Mouse (Mus musculus): ENCODE data around the gene Krt31.

Krt31 gene

DNA sequence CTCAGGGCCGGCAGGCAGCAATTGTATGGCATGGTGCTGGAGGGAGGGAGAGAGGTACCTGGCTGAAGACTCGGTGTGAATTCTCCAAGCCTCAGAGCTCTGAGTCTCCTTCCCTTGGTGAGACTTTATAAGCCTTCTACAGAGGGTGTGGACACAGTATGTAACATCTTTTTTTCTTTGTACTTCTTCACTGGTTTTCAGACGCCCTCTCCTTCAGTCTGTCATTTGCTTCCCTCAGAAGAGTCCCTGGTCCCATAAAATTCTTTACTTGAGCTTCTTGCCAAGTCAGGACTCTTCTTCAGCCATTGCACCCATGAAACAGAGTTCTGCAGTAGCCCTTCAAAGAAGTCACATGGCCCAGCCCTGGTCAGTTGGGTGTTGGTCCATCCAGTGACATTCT is at the start of gene Krt31:
Krt31 (minus strand) TSS at position 101 of the 400 bp plus-strand sequence.
- no peak for DNase-seq (ENCODE audit: inconsistent age in 2 of 2, low spot score in 1 of 2)

DNA sequence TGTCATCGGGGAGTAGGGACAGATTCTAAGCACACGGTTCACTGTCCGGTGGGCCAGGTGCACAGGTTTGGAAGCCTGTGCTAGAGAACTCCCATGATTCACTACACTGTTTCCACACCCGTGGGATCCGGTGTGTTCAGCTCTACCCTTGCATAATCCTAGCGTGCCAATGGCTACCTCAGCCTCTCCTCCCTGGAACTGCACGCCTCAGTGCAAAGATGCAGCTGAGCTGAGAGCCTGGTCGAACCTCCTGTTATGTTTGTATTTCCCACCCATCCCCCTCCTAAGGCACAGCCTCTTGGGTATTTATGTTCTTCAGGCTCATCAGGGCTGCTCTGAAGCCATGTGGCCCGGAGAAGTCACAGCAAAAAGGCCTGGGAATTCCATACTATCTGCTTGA is 47.5 kb upstream of the Krt31 start:
- DNase-seq (ENCODE audit: inconsistent age in 2 of 2, low spot score in 1 of 2) = no peak

DNA sequence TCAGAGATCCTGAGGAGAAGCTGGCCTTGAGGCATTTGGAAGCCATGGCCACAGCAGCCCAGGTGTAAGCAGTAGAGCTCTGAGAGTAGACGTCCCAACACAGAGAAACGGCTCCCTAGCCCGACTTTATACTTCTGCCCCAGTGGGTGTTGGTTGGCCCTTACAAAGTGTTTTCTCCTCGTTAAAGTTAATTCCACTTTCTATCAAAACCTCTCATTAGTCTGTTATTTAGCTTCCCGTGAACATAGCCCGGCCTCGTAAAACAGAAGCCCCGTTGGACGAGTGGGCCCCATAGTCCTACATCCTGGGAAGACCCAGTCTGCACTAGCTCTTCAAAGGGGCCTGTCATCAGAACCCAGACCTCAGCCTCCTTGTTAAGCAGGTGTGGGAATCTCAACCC is 45.8 kb upstream of the Krt31 start, which contains the start of gene Krt35:
Krt35 (minus strand) TSS at position 101 of the 400 bp plus-strand sequence.
- no peak for DNase-seq (ENCODE audit: inconsistent age in 2 of 2, low spot score in 1 of 2)

DNA sequence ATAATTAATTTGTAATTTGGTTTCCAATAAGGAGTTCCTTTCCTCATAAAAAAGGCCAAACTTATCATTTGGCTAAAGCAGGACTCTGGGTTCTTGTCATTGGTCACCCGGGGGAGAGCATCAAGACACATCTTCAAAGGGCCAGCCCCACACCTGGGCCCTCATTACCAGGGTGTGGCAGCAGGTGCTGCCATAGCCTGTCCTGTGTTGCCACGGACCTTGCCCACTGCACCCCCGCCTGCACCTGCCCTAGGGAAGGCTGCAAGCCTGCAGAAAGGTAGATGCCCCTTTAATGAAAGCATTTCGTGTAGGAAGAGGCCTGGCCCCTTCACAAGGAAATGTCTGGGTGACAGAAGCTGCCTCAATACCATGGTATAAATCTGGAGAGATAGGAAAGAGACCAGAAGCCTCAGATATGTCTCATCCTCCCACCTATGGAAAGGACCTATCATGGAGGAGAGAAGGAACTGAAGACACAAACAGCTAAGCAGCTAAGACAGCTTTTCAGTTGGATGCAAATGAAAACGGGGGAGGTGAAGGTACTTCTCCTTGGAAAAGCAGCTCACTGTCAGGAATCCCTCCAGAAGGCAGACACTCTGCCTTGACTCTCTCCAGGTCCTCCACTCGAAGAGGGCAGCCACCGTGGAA is 38.2 kb upstream of the Krt31 start:
- DNase-seq (ENCODE audit: inconsistent age in 2 of 2, low spot score in 1 of 2) = no peak

DNA sequence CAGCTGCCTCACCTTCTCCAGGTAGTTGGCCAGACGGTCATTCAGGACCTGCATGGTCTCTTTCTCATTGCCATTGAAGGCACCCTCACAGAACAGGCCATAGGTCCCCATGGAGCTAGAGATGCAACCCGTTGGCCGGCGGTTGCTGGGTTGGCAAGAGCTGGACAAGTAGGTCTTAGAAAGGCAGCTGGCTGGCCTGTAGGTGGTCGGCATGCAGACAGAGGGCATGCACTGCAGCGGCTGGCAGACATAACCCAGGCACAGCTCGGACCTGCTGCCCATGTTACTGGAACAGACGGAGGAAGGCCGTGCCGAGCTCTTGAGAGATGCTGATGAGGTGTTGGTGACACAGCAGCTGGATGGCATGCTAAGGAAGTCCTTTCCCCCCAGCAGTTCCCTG is 37.5 kb upstream of the Krt31 start, which contains the start of gene Krt32:
Krt32 (minus strand) TSS at position 366 of the 400 bp plus-strand sequence.
- DNase-seq (ENCODE audit: inconsistent age in 2 of 2, low spot score in 1 of 2) = no peak

DNA sequence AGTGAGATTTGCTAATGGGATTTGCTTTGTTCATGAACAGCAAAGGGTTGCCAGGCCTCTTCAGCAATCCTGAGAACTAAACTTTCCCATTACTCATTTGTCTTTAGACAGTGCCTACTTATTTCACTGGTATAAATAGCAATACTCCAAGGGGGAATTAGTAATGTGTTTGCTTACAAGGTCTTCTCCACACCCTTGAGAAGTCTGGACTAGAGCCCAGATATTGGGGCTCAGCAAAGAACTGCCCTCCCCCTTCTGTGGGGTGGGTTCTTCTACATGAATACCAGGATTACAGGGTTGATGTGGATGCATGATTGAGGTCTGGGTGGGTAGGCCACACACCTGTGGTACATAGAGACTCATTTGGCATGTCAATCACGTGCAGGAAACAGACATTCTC is 23.5 kb upstream of the Krt31 start:
- no peak for DNase-seq (ENCODE audit: inconsistent age in 2 of 2, low spot score in 1 of 2)

DNA sequence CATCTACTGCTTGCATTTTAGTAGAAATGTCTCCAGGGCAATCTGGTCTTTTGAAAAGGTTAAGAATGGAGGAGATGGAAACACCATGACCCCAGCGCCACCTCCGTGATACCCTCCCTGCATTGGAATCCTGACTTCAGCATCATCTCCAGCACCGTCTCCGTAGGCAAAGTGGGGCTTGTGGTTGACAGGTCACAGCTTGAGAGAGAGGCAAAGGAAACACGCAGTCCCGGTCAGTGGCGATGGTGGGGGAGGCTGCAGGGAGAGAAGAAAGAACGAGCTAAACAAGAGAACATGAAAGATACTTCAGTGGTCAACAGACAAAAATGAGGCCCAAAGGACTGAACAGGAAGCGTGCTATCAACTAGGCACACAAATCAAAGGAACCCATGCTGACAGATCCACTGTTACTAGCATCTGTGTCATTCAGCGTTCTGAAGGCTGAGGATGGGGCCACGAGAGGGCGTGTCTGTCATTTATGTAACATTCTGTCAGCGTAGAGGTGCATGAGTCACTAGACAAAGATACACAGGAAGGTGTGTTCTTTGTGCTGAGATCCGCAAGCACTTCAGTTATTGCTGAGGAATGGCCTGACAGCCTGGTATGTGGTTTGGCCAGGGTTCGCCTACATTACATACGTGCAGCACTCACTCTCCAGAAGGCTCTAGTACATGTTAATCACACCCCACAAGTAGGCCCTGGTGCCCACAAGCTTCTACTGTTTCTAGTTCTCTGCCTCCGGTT is 17.1 kb upstream of the Krt31 start:
- DNase-seq (ENCODE audit: inconsistent age in 2 of 2, low spot score in 1 of 2) = peak in 1 of 2 experiments; percentile 24

DNA sequence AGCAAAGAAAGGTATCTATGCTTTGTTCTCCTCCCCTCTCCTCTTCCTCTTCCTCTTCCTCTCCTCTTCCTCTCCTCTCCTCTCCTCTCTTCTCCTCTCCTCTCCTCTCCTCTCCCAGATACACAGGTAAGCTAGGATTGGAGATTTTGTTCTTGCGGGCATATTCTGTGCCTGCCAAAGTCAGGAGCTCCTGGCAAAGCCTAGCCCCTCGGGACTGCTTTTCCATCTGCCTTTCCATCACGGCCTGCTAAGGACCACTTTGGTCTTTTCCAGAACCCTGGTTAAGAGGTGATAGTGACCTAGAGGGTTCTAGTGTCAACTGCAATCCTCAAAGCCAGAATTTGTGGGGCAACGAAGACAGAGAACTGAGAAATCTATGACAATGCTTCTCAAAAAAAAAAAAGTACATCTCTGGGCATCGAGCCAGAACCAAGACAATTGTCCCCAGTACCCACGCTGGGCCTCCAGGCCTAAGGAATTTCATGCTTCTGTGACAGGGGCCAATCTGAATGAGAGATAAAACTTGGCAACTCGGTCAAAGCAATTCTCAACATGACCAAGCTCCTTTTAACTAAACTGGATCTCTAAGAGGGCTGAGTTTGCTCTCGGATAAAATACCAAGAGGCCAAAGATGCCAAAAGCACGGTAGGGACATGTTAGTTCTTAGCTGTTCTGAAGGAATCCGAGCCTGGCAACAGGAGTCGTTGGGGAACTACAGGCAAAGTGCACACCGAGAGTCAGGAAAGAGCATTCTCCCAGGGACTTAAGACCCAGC is 16.1 kb upstream of the Krt31 start:
- DNase-seq (ENCODE audit: inconsistent age in 2 of 2, low spot score in 1 of 2) = no peak

DNA sequence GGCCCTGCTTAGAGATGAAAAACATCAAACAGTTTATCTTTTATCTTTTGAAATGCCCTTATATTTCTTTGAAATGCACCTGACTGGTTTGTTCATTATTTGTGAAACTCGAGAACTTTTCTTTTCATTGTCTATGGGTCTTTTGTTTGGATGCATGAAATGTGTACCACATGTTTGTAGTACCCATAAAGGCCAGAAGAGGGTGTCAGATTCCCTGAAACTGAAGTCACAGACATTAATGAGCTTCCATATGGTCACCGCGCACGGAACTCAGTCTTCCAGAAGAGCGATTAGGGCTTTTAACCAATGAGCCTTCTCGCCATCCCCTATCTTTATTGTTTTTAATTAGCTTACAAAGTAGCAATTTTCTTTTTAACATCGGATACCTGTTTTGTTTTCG is 8.5 kb upstream of the Krt31 start:
- DNase-seq (ENCODE audit: inconsistent age in 2 of 2, low spot score in 1 of 2) = no peak

DNA sequence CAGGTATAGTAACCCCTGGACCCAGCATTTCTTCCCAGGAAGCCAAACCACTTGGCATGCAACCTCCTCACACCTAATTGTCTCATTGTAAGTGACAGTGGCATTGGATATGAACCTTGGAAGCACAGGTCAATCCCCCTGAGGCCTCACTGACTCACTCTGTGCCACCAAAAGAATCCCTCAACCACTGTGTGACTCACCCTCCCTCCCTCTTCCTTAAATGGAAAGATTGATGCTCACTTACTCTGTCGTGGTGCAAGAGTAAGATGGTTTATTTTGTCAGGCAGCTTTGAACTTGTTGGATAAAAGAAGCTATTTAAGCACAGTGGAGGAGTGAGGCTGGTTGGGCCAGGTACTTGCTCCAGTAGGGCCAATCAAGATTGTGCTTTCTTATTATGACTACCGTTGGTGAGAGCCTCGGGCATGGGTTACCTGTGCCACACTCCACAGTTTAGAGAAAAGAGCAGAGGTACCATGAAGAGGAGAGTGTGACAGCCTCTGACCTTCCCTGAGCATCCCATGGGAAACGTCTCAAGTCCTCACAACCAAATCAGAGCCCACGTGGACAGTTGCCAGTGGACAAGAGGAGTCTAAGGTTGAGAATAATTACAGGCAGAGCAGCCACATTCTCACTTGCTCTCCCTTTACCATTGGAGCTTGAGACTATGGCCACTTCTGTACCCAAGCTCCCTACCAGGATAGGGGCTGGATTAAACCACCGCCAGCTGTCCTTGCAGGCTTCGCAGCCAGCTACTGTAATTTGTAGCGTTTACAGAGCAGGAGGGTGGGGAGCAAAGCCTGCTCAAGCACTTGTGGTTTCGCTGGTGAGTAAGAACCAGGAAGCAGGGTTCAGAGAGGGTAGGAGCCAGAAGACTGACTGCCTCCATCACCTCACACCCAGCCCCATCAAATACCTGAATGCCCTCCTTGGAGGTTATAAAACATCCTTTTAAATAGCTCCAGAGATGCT is 5.6 kb upstream of the Krt31 start:
- peak; percentile 24 to 67 for DNase-seq (ENCODE audit: inconsistent age in 2 of 2, low spot score in 1 of 2)

DNA sequence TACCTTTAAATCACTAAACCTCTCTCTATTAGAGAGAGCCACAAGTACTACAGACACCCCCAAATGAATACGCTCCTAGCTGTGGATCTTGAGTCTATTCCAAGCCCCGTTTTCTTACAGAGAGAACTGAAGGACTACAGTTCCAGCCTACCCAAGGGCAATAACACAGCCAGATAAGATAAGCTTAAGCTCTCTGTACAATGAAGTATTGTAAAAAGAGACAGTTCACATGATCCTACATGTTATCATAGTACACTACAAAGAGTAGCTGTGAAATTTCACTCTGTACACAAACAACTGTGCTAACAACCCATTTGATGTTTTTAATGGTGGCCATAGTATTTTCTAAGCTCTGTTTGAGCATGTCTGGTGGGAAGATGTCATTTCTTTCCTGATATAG is 3.2 kb downstream of the Krt31 start:
- no peak for DNase-seq (ENCODE audit: inconsistent age in 2 of 2, low spot score in 1 of 2)

DNA sequence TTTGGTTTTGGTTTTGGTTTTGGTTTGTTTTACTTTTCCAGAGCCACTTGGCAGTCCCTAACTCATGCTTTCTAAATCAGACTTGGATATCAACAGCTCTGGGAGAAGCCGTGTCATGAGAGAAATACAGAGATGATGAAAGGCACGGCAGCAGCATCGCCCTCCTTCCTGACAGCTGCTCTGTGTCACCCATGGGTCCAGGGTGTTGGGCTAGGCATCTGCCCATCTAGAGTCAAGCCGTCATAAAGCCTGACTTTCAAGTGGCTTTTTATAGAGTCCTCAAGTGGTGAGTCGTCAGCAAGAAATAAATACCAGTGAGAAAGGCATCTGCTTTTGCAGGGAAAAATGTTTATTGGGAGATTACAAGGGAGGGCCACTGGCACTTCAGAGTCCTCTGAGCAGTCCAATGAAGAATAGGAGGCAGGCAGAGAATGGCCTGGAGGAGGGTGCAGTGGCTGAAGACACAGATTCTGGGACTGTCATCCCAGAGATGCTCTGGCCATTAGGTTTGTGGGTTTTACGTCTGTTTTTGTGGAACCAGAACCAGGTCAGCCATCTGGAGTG is 4.0 kb downstream of the Krt31 start:
- DNase-seq (ENCODE audit: inconsistent age in 2 of 2, low spot score in 1 of 2) = no peak

DNA sequence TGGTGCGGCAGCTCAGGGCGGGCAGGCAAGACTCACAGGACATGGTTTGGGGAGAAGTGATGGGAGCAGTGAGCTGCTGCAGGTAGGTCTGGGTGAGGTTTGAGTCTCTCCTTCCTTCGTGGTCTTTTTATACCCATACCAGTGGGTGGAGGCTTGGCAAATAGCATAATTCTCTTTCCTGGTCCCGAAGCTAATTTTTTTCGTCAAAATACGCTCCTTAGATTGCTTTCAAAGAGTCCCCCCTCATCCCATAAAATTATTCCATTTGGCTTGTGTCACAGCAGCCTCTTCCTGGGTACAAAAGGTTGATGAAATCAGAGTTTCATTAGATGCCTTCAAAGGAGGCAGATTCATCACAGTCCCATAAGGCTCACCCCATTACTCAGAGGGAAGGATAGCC is 8.9 kb downstream of the Krt31 start, which contains the start of gene Krt34:
Krt34 (minus strand) TSS at position 101 of the 400 bp plus-strand sequence.
- no peak for DNase-seq (ENCODE audit: inconsistent age in 2 of 2, low spot score in 1 of 2)

DNA sequence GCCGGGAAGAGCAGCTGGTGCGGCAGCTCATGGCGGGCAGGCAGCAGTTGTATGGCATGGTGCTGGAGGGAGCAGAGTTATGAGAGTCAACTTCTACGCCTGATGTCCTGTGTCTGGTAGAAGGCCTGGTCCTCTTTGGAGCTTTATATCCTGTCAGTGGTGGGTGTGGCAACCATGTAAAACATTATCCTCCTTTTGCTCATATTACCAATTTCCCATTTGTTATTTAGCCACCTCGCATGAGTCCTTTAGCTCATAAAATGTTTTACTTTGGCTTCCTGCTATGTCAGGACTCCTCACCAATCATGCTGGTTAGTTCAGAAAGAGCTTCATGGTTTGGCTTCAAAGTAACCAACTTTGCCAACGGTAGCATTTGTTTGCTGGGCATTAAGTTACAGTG is 20.6 kb downstream of the Krt31 start, which contains the start of gene Krt33b:
Krt33b (minus strand) TSS at position 101 of the 400 bp plus-strand sequence.
- DNase-seq (ENCODE audit: inconsistent age in 2 of 2, low spot score in 1 of 2) = no peak

DNA sequence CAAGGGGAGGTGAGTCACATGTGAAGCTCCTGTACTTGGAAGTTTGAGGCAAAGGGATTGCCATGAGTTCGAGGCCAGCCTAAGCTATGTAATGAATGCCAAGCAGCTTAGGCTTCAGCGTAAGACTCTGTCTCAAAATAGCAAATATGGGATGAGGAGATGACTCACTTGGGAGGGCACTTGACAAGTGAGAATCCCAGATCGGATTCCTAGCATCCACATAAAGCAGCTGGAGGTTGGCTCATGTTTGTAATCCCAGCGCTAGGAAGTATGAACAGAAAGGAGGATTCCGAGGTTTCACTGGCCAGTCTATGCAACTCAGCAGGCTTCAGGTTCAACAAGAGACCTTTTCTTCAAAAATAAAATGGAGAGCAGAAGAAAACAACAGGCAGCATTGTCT is 28.9 kb downstream of the Krt31 start:
- no peak for DNase-seq (ENCODE audit: inconsistent age in 2 of 2, low spot score in 1 of 2)

DNA sequence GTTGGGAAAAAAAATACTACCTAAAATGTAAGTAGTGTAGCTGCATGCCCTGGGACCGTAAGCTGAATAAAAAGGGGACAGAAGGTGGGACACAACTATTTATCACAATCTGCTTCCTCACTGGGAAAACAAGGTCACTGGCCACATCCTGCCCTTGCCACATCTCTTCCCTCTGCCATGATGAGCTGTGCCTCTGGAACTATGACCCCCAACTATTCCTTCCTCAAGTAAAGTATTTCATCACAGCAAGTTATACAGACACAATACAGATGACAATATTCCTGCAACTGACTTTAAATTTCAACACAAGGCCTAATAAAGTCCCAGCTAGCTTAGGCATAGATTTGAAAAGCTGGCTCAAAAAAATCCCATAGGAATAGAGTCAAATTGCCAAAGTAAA is 30.9 kb downstream of the Krt31 start:
- DNase-seq (ENCODE audit: inconsistent age in 2 of 2, low spot score in 1 of 2) = no peak

DNA sequence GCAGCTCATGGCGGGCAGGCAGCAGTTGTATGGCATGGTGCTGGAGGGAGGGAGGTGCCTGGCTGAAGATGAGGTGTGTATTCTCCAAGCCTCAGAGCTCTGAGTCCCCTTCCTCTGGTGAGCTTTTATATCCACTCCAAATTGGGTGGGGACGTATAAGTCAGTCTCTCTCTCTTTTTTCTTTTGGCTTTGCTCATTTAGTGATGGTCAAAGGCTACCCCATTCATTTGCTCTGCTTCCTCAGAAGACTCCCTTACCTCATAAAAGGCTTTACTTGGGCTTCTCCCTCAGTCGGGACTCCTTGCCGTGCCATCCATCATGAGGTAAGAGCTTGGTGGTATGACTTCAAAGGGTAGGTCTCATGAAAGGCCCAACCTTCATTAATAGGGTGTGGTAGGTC is 34.2 kb downstream of the Krt31 start, which contains the start of gene Krt33a:
Krt33a (minus strand) TSS at position 101 of the 400 bp plus-strand sequence.
- DNase-seq (ENCODE audit: inconsistent age in 2 of 2, low spot score in 1 of 2) = no peak

DNA sequence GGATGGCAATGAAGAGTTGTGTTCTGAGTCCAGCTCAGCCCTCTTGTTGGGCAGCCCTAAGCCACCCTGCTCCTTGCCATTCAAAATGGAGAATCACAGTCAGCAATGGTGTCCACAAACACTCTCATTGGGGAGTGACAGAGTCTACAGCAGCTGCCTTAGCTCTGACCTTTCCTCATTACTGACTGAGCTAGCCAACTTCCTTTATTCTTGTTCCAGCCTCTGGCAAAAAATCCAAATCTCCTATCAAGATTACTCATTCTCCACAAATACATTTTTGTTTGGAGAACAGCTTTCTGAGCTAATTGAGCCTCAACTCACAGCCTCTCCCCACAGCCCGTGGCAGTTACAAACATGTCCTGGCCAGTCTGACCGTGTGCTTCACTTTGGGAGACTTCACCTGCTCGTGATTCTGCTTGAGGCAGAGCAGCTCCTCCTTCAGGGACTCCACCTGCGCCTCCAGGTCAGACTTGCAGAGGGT is 36.6 kb downstream of the Krt31 start:
- DNase-seq (ENCODE audit: inconsistent age in 2 of 2, low spot score in 1 of 2) = no peak

DNA sequence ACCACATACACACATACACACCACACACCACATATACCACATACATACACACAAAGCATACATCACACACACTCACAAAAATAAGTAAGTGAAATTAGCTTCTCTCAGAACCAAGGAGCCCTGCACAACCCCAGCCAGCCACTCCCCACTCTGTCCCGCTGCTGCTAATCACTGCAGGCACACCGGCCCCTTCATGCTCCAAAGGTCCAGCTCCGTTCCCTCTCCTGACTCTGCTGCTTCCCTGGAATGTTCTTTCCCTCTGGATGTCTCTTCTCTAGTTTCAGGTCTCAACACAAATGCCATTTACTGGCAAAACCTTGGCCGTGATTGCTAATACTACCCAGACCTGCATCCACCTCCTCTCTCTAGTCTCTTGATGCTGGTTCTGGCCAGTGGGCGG is 39.7 kb downstream of the Krt31 start:
- DNase-seq (ENCODE audit: inconsistent age in 2 of 2, low spot score in 1 of 2) = no peak

DNA sequence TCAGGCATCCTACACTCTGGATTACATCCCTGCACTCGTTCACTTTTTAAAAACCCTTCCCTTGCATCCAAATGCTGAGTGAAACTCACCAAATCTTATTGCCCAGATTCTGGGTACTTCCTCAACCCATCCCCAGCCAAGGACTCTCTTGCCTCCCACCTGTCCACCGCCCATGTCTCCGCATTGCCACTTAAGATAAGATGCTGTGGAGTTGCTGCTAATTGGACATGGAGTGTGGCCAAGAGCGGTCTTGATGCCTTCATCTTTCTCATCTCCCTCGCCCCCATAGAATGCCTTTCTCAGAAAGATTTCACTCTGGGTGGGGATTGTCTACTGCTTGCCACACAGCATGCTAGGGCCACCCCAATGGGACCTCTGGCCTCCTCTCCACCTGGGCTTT is 42.0 kb downstream of the Krt31 start:
- no peak for DNase-seq (ENCODE audit: inconsistent age in 2 of 2, low spot score in 1 of 2)
